Mouse (Mus musculus) embryo, embryonic 11 days (tissue): Measurements from ENCODE around the gene Smc5.

Experiments used
- DNase-seq: peaks from one replicate; pipeline ENCODE4 v3.0.0-alpha.2; 2015

Gene Smc5

DNA sequence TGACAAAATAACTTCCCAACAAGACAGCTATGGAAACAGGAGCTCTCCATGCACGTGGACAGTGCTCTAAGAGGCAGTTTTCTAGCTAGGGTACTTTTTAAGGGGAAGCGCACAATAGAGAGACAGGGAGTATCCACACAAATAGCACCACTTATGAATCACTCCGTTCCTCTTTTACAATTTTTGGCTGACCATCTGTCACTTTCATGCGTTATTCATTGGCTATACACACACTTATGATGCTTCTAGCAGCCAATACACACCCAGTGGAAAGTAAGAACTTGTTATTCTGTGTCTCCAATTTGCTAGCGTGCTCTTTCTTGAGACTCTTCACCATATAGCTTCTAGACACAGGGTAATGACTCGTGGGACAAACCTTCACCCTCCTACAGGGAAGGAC, 86.0 kb downstream of the Smc5 start:
- DNase-seq = no peak

DNA sequence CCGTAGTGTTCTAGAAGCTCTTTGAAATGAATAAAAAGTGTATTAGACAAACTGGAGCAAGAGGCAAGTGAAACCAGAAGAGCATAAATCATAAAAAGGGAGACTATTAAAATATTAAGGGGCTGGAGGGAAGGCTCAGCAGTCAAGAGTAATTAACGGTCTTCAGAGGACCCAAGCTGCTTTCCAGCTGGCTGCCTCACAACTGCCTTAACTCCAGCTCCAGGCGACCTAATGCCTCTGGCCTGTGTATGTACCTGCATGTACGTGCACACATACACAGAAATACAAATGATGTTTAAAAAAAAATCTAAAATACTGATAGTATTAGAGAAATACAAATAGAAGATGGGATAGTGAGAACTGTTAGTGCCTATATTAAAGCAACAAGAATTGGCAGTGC, 89.6 kb downstream of the Smc5 start:
- DNase-seq = no peak

DNA sequence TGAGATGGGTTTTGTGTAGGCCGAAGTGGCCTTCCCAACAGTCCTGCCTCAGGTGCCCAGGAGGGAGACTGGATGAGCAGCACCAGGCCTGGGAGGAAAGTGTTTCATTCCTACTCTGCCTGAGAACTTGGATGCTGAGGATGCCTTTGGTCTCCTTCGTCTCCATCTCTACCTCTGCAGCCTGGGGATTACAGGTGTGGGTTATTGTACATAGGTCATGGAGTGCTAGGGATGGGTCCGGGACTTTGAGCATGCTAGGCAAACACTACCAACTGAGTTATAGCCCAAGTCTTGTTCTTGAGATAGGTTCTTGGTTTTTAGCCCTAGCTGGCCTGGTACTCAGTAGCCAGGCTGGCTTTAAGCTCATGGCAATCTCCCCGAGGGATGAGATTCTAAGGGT, 90.2 kb downstream of the Smc5 start:
- DNase-seq = no peak

DNA sequence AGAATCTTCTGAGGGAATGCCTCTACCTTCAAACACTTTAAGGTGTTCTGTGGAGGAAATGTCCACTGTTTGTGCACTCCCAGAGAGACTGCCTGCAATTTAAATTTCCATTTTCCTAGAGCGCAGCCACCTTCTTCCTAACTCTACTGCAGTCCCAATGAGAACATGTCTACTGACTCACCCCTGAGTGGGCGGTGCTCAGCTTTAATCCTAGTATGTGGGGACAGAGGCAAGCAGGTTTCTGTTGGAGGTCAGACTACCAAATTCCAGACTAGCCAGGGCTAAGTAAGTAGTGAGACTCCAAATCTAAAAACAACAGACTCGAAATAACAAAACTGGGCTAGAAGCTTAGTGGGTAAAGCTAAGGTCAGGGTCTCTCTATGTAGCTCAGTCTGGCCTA, 95.2 kb downstream of the Smc5 start:
- no peak for DNase-seq

DNA sequence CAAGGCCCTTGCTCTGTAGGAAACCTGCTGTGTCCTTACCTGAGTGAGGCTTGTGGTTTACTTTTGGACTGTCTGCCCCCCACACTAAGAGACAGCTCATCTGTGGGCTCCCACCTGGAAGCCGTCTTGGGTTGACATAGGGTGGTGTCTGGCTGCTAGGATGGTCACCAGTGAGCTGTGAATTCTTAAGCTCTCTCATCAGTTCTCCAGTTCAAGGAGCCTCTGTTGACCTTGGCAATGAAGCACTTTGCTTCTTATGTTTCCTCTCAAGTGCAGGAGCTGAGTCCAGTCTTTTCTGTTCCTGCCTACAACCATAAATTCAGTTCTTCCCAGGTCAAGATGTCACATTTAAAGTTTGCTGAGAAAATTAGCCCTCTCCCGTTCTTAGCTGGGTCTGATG, 98.2 kb downstream of the Smc5 start:
- no peak for DNase-seq

DNA sequence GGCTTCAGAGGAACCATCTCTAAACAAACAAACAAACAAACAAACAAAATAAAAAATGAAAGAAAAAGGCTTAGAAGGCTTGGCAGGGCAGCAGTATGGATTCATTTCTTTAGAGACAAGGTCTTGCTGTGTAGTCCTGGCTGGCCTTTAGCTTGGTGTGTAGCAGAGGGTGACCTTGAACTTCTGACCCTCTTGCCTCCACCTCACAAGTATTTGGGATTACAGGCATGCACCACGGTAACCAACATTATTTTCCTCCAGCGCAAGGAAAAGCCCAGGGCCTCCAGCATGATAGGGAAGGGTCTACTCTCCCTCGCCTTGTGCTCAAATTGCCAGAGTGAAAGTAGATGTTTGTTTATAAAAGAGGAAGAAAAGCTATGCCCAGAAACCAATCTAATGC, 98.6 kb downstream of the Smc5 start:
- no peak for DNase-seq

DNA sequence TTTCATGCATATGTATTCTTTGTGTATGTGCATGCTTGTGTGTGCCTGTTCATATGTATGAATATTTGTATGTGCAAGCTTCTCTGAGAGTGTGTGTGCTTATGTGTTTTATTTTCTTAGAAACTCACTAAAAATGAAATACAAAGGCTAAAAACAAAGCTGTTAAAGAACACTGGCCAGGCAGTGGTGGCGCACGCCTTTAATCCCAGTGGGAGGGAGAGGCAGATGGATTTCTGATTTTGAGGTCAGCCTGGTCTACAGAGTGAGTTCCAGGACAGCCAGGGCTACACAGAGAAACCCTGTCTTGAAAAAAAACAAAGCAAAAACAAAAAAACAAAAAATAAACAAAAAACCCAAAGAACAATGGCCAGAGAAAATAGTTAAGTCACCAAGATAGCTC, 102.6 kb downstream of the Smc5 start:
- no peak for DNase-seq

DNA sequence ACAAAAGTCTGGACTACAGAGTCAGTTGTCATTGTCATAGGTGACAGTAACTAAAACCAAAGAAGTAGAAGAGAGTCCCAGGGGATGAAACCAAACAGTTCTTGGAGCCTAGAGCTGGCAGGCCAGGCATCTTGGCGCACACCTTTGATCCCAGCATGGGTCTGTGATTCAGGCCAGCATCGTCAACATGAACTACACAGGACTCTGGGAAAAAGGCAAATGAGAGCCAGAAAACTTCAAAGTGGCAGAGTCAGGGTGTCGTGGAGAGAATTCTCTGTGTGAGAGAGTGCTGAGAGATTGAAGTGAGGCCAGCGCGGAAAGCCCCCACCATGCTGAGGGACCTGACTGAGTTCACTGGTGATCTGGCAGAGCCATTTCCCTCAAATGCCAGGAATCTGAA, 103.2 kb downstream of the Smc5 start:
- no peak for DNase-seq

DNA sequence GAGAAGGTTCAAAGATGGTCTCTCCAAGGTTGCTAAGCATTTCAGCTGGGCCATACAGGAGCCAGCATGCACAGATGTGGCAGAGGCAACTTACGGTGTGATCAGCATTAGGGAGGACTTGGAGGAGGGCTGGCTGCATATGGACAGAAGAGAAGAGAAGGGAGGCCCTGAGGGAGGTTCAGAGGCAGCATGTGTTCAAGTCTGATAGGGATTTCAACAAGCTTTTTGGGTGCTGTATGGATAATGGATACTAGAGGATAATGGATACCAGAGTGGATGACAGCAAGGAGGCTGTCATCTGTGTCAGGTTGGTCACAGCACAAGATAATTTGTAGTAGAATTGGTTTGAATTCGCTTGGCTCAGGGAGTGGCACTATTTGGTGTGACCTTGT, 104.0 kb downstream of the Smc5 start:
- no peak for DNase-seq

DNA sequence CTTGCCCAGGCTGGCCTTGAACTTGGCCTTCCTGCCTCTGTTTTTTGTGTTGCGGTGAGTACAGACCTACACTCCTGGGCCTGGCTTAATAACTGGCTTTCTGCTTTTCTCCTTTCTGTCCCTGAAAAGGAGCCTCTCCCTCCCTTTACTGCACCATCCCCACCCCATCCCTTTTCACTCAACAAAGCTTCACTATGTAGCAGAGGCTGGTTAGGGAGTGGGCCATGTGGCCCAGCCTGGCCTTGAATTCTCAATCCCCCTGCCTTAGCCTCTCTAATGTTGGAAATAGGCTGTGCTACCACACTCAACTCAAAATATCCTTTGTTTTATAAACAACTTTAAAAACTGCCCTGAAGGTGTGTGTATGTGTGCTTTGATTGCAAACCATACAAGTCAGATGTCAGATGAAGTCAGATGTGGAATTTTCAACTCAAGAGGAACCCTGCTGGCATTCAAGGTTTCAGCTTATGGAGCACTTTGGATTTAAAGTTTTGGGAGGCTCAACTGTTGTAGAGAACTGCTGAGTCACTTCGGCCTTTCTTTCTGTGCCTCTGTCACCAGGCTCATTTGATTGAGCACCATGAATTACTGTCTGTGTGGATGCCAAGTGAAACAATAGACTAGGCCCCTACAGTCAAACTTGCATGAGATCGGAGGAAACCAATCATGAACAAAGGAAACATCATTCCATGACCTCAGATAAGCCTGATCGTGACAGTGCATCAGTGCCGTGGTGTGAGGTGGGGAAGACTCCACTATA, 104.6 kb downstream of the Smc5 start:
- no peak for DNase-seq

DNA sequence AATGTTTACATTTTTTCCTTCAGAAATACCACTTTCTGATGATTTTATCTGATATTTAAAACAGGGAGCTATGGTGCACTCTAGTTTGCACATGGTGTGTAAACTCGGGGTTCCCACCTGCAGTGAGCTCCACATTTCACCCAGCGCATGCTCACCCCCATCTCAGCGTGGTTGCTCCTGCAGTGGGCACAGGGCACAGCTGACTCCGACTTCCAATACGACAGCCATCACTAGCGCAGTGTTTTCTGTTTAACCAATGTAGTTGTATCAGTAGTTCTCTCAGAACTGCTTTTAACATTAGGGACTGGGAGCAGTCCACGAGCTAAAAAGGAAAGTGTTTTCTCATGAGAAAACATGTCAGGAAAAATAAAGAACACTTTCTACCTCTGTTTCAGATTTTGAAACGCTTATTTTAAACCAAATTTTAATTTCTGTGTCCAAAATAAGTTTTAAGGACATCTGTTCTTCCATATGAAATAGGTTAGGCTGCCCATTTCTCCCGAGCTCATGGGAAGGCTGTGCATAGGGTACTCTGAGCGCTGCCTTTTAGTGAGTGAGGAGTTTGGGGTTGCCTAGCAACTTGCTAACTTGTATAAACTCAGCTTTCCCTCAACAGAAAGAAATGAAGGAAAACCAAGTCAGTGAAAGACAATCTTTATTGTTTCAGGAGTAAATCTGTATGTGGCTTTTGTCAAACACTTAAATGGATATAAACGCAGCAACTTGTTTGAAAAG, 107.0 kb downstream of the Smc5 start:
- no peak for DNase-seq

DNA sequence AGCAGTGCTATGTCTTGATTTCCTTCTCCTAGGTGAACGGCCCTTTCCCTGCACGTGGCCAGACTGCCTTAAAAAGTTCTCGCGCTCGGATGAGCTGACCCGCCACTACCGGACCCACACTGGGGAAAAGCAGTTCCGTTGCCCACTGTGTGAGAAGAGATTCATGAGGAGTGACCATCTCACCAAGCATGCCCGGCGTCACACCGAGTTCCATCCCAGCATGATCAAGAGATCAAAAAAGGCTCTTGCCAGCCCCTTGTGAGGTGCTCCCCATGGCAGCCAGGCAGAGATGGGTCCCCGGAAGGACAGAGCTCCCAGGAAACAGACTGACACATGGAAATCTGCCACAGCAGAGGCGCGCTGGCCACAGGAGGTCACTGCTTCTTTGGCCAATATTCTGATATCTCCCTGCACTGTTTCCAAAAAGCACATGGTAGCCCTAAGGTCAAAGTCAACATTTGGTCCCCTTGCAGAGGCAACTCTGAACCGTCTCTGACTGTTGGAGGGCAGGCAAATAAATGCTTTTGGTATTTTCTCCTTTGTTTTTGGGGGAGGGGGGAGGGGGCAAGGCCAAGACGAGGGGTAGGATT, 109.0 kb downstream of the Smc5 start:
- DNase-seq = no peak

DNA sequence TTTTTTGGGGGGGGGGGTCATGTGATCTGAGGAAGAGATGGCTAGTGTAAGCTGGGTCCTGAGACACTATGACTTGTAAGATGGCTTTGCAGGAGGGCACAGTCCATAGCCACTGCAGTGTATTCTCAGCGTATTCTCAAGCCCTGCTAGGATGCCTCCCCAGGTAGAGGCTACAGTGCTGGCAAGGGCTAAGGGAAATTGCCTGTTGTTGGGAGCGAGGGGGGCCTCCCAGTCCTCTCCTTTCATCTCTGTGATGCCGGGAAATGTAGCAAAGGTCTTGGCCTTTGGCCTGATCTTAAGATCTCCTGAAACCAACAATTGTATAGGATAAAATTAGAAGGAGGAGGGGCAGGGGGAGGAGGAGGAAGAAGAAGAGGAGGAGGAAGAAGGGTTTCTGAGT, 110.3 kb downstream of the Smc5 start:
- DNase-seq = no peak

DNA sequence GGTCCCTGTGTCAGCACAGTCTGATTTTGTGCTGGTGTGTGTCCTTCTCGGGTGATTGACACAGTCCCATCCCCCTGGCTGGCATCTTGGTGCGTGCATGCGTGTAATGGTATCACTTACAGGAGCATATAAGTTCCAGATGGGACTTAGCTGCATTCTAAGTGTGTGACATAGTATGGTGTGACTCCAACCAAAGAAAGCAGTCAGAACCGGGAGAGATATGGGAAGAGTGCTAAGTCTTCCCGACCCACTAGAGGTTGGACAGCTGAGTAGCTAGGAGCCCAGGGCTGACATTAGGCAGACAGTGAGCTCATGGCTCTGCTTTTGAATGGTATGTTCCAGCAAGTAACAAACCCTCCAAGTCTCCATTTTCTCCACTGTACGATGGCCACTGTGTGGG, 110.8 kb downstream of the Smc5 start:
- DNase-seq = no peak

DNA sequence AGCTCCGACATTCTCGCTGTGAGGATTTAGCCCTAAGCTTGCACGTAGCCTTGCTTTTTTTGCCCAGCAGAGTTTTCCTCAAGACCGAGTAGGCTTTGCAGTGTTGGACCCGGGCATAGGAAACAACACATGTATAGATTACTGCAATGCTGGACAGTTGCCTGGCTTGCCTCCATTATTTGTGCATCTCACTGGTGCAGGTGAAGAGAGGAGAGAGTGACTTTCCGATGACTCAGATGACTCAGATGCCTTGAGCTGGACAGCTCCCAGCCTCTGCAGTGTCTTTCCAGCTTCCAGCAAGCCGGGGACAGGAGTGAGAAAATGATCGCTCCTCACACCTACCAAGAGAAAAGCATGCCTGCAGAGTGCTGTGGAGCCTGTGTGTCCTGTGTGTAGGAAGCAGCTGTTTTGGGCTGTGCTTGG, 111.3 kb downstream of the Smc5 start:
- peak; percentile 44 for DNase-seq

DNA sequence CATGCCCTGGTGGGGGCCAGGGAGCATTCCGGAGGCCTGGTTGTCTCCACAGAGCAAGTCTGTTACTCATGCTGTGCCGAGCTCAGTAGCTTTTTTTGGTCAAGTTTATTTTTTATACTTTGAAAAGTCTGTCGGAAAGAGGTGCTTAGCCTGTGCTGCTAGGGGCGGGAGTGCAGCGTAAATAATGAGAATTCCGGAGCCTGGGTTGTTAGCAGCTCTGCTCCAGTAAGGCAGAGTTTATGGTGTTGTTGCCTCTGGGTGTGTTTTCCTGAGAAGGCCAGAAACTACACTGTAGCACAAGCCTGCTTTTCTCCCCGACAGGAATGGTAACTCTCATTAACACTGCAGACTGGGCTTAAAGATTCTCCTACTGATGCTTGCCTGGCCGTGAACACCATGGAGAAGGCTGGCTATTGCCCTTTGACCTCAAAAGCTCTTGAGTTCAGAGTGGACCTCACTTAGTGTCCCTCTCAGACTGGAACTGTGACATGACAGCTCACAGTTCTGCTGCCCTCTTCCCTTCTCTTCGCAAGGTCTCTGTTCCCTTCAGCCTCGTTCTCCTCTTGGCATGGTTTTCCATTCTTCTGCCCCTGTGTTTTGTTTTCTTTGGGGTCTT, 113.8 kb downstream of the Smc5 start:
- DNase-seq = no peak
